Mouse (Mus musculus) liver, embryonic 14.5 days (tissue): ENCODE results near the gene Litaf.

ENCODE experiments used
- CTCF ChIP-seq: IDR thresholded peaks from 2 replicates; pipeline ENCODE4 v1.5.1; 2016; ENCODE audit warnings: antibody characterized with exemption, low read depth, control low read depth
- EP300 ChIP-seq: IDR thresholded peaks from 2 replicates; pipeline ENCODE4 v1.6.1; 2016; ENCODE audit warnings: antibody characterized with exemption, low read depth

DNA sequence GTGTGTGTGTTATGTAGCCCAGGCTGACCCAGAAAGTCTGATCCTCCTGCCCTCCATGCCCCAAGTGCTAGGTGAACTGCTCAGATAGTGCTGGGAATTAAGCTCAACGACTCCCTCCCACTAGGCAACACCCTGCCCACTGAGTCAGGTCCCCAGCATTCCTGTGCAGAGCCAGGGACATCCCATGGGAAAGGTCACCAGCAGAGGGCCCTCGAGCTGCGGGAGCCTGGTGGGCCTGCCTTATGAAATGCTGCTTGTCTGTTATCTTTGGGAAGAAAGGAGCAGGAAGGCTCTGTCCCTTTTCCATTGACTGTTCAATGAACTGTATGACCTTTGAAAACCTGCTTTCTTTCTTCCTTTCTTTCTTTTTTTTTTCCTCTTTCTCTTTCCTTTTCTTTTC is 114.4 kb downstream of the Litaf start:
- TF ChIP-seq CTCF: peak; percentile 75
- no peak for TF ChIP-seq EP300
